Mouse (Mus musculus) C3H10T1/2 (cell line): ENCODE results near the gene Arhgef18. TPM values are rescaled to one million over a fixed set of nuclear protein-coding genes. Genes with fewer than 3 reads are reported as not detected.

ENCODE experiments used
- polyA plus RNA-seq, 2 experiments: library from polyadenylated mRNA; unstranded; fragments of >200 nt; fragmentation: generic; extraction: Trizol; gene quantifications; one replicate each; pipeline ENCODE4 v1.2.1; 2012; ENCODE audit warnings: missing spikeins in 2 of 2

Arhgef18 gene
- polyA plus RNA-seq = 10 to 100 TPM in 1 of 2 experiments, 1 to 10 TPM in 1; 5.3 to 13.2 TPM

GRCm38 (mm10) chr8:3392771-3393710 is at the start of gene Arhgef18:
Gene Arhgef18 (plus strand): TSS chr8:3393006.

DNA sequence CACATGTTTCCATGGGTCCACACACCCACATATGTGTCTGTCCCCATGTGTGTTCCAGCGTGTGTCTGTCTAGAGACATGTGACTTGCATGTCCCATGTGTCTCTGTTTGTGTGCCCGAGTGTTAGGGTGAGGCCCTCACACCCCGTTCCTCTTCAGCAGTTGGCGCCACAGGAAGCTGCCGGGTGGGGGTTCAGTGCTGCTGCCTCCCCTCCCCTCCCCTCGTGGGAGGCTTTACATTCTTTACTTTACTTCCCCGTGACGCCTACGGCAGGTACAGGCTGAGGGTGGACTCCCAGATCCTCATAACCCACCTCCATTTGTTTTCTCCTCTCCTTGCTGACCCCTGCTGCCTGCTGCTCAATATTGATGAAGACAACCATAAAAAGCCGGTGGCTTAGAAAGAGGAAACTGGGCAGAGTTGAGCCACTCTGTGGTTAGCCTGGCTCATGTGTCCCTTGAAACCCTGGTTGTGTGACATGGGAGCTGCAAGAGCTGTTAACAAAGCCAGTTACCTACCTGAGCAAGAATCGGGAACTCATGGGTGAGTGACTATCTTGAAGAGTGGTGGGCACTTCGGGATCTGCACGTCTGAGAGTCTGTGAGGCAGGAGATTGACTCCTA is 39.5 kb upstream of the Arhgef18 start, which contains the start of gene A430078G23Rik:
Gene A430078G23Rik, plus strand, starts transcription at position 227 of the 622 bp plus-strand sequence.

DNA sequence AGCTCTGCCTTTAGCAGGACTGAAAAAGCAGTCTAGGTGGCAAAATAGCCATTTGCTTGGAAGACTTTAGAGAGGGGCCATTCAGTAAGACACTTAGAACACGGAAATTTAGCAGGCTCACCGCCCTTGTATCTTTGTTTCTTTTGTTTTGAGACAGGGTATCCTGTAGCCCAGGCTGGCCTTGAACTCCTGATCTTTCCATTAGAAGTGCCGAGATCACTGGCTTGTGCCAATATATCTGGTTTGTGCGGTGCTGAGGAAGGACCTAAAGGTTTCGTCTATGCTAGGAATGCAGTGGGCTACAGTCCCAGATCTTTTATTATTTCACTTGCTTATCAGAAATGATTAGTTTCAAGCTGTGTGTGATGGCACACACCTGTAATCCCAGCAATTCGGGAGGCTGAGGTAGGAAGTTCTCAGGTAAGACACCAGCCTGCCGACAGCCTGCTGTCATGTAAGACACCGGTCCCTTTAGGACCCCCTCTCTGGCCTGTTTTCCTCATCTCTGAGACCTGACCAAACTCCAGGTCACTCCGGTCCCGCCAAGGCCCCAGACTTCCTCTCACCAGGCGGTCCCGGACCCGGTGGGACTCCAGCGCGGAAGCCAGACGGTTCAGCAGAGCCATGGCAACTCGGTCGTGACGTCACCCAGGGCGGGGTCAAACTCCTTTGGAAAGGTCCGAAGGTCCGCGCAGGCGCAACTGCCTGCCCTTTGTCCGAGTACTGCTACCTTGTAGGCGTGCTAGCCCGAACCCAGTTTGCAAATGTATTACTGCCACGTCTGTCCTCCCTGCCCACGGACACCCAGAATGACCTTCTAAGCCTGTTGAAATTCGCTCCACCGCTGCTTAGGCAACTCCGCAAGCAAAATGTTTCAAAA is 74.4 kb downstream of the Arhgef18 start, which contains the start of gene Pex11g:
Gene Pex11g, minus strand, starts transcription at position 675 of the 880 bp plus-strand sequence.

GRCm38 (mm10) chr8:3470562-3470961 is 77.8 kb downstream of the Arhgef18 start, which contains the start of gene Tex45:
Gene Tex45 (plus strand): TSS chr8:3470862.

GRCm38 (mm10) chr8:3492901-3493844 is 100.4 kb downstream of the Arhgef18 start, which contains the start of gene Zfp358:
Gene Zfp358 (plus strand): TSS chr8:3493138.

GRCm38 (mm10) chr8:3500235-3501090 is 107.7 kb downstream of the Arhgef18 start, which contains the start of gene Mcoln1:
Gene Mcoln1 (plus strand): TSS chr8:3500457.

Other genes with a start within 250 kb of the Arhgef18 start
- gene Insr, start 113.4 kb upstream of the Arhgef18 start, polyA plus RNA-seq = 1 to 10 TPM in 1 of 2 experiments, under 1 TPM in 1; 0.23 to 3.8 TPM
- not detected for gene A430078G23Rik, start 39.6 kb upstream of the Arhgef18 start, polyA plus RNA-seq
- gene Pex11g, start 74.7 kb downstream of the Arhgef18 start, polyA plus RNA-seq = 1 to 10 TPM; 1.5 to 6.0 TPM
- not detected for gene Tex45, start 77.9 kb downstream of the Arhgef18 start, polyA plus RNA-seq
- gene Zfp358, start 100.1 kb downstream of the Arhgef18 start, polyA plus RNA-seq = 10 to 100 TPM; 37.6 to 70.1 TPM
- 10 to 100 TPM; 24.2 to 49.7 TPM for gene Mcoln1, start 107.5 kb downstream of the Arhgef18 start, polyA plus RNA-seq
- gene Pnpla6, start 122.4 kb downstream of the Arhgef18 start, polyA plus RNA-seq = 10 to 100 TPM in 1 of 2 experiments, 1 to 10 TPM in 1; 8.8 to 24.0 TPM
- under 1 TPM; 0.04 to 0.07 TPM for gene C330021F23Rik, start 175.0 kb downstream of the Arhgef18 start, polyA plus RNA-seq
- gene Camsap3, start 194.3 kb downstream of the Arhgef18 start, polyA plus RNA-seq = 1 to 10 TPM in 1 of 2 experiments, under 1 TPM in 1; 0.32 to 6.7 TPM
- gene Xab2, start 228.3 kb downstream of the Arhgef18 start, polyA plus RNA-seq = 10 to 100 TPM; 31.9 to 41.7 TPM
- 100 to 1,000 TPM in 1 of 2 experiments, 10 to 100 TPM in 1; 93.7 to 124 TPM for gene Pet100, start 228.5 kb downstream of the Arhgef18 start, polyA plus RNA-seq
- gene Pcp2, start 232.5 kb downstream of the Arhgef18 start, polyA plus RNA-seq = under 1 TPM; 0.06 to 0.09 TPM
- gene Stxbp2, start 237.9 kb downstream of the Arhgef18 start, polyA plus RNA-seq = 1 to 10 TPM; 1.6 TPM